Mouse (Mus musculus): Measurements from ENCODE around the gene Top1. TPM values are rescaled to one million over a fixed set of nuclear protein-coding genes. Genes with fewer than 3 reads are reported as not detected.

Gene Top1
- polyA plus RNA-seq, 1 experiment: 174 TPM

- TF ChIP-seq POLR2A (IDR thresholded peaks at IDR 0.05; ENCODE audit: insufficient read depth, low read length) (no peak), CTCF (IDR thresholded peaks at IDR 0.05; ENCODE audit: low read depth, low read length) (no peak), EP300 (IDR thresholded peaks at IDR 0.05; ENCODE audit: insufficient read depth, low read depth, low read length) (no peak)
- no peak overlapping the region for H3K9ac ChIP-seq (ENCODE audit: low read depth, poor library complexity, severe bottlenecking)
- peaks cover 8% of the 10 kb centered on the region for H3K36me3 ChIP-seq (ENCODE audit: control insufficient read depth, insufficient read depth, low read length, poor library complexity, severe bottlenecking)
- no peaks in the 10 kb centered on the region for H3K9me3 ChIP-seq (replicated peaks; ENCODE audit: control insufficient read depth, insufficient read depth, low read length, poor library complexity, severe bottlenecking)
- no peaks in the 10 kb centered on the region for H3K27me3 ChIP-seq (ENCODE audit: control insufficient read depth, insufficient read depth, low read length, poor library complexity, severe bottlenecking)
- H3K27ac ChIP-seq (ENCODE audit: insufficient read depth, low read length): no peak overlapping the region
- H3K4me3 ChIP-seq (ENCODE audit: low read depth, low read length): no peak overlapping the region
- H3K4me1 ChIP-seq (ENCODE audit: control insufficient read depth, insufficient read depth, low read length): no peaks in the 10 kb centered on the region
These were observed 21.6 kb downstream of the Top1 start for GRCm38 (mm10) chr2:160667259-160667658.

- peaks cover 32% of the 10 kb centered on the region for H3K36me3 ChIP-seq (ENCODE audit: control insufficient read depth, insufficient read depth, low read length, poor library complexity, severe bottlenecking)
- no peaks in the 10 kb centered on the region for H3K9me3 ChIP-seq (replicated peaks; ENCODE audit: control insufficient read depth, insufficient read depth, low read length, poor library complexity, severe bottlenecking)
- H3K4me3 ChIP-seq (ENCODE audit: low read depth, low read length): no peak overlapping the region
- H3K9ac ChIP-seq (ENCODE audit: low read depth, poor library complexity, severe bottlenecking): no peak overlapping the region
- TF ChIP-seq CTCF (IDR thresholded peaks at IDR 0.05; ENCODE audit: low read depth, low read length): no peak
- no peak for TF ChIP-seq EP300 (IDR thresholded peaks at IDR 0.05; ENCODE audit: insufficient read depth, low read depth, low read length)
- no peak for TF ChIP-seq POLR2A (IDR thresholded peaks at IDR 0.05; ENCODE audit: insufficient read depth, low read length)
- H3K4me1 ChIP-seq (ENCODE audit: control insufficient read depth, insufficient read depth, low read length): no peaks in the 10 kb centered on the region
- H3K27ac ChIP-seq (ENCODE audit: insufficient read depth, low read length): no peak overlapping the region
- H3K27me3 ChIP-seq (ENCODE audit: control insufficient read depth, insufficient read depth, low read length, poor library complexity, severe bottlenecking): no peaks in the 10 kb centered on the region
These were observed 54.6 kb downstream of the Top1 start for GRCm38 (mm10) chr2:160700271-160700670.

GRCm38 (mm10) chr2:160701603-160702002 is 55.9 kb downstream of the Top1 start:
- no peak overlapping the region for H3K9ac ChIP-seq (ENCODE audit: low read depth, poor library complexity, severe bottlenecking)
- H3K27me3 ChIP-seq (ENCODE audit: control insufficient read depth, insufficient read depth, low read length, poor library complexity, severe bottlenecking): no peaks in the 10 kb centered on the region
- H3K27ac ChIP-seq (ENCODE audit: insufficient read depth, low read length): no peak overlapping the region
- TF ChIP-seq CTCF (IDR thresholded peaks at IDR 0.05; ENCODE audit: low read depth, low read length) (no peak), EP300 (IDR thresholded peaks at IDR 0.05; ENCODE audit: insufficient read depth, low read depth, low read length) (no peak), POLR2A (IDR thresholded peaks at IDR 0.05; ENCODE audit: insufficient read depth, low read length) (no peak)
- no peaks in the 10 kb centered on the region for H3K4me1 ChIP-seq (ENCODE audit: control insufficient read depth, insufficient read depth, low read length)
- no peak overlapping the region for H3K4me3 ChIP-seq (ENCODE audit: low read depth, low read length)
- peaks cover 35% of the 10 kb centered on the region for H3K36me3 ChIP-seq (ENCODE audit: control insufficient read depth, insufficient read depth, low read length, poor library complexity, severe bottlenecking)
- no peaks in the 10 kb centered on the region for H3K9me3 ChIP-seq (replicated peaks; ENCODE audit: control insufficient read depth, insufficient read depth, low read length, poor library complexity, severe bottlenecking)

- Histone ChIP-seq H3K36me3 (ENCODE audit: control insufficient read depth, insufficient read depth, low read length, poor library complexity, severe bottlenecking) (peaks cover 33% of the 10 kb centered on the region), H3K9ac (ENCODE audit: low read depth, poor library complexity, severe bottlenecking) (no peak overlapping the region), H3K27ac (ENCODE audit: insufficient read depth, low read length) (no peak overlapping the region), H3K4me1 (ENCODE audit: control insufficient read depth, insufficient read depth, low read length) (no peaks in the 10 kb centered on the region), H3K4me3 (ENCODE audit: low read depth, low read length) (no peak overlapping the region), H3K27me3 (ENCODE audit: control insufficient read depth, insufficient read depth, low read length, poor library complexity, severe bottlenecking) (no peaks in the 10 kb centered on the region), H3K9me3 (replicated peaks; ENCODE audit: control insufficient read depth, insufficient read depth, low read length, poor library complexity, severe bottlenecking) (no peaks in the 10 kb centered on the region)
- TF ChIP-seq POLR2A (IDR thresholded peaks at IDR 0.05; ENCODE audit: insufficient read depth, low read length) (no peak), EP300 (IDR thresholded peaks at IDR 0.05; ENCODE audit: insufficient read depth, low read depth, low read length) (no peak), CTCF (IDR thresholded peaks at IDR 0.05; ENCODE audit: low read depth, low read length) (no peak)
These were observed 57.1 kb downstream of the Top1 start for GRCm38 (mm10) chr2:160702824-160703223.

GRCm38 (mm10) chr2:160707673-160708072 is 62.0 kb downstream of the Top1 start:
- no peak for TF ChIP-seq POLR2A (IDR thresholded peaks at IDR 0.05; ENCODE audit: insufficient read depth, low read length)
- no peak for TF ChIP-seq CTCF (IDR thresholded peaks at IDR 0.05; ENCODE audit: low read depth, low read length)
- no peak for TF ChIP-seq EP300 (IDR thresholded peaks at IDR 0.05; ENCODE audit: insufficient read depth, low read depth, low read length)
- H3K9me3 ChIP-seq (replicated peaks; ENCODE audit: control insufficient read depth, insufficient read depth, low read length, poor library complexity, severe bottlenecking): no peaks in the 10 kb centered on the region
- no peak overlapping the region for H3K27ac ChIP-seq (ENCODE audit: insufficient read depth, low read length)
- no peaks in the 10 kb centered on the region for H3K4me1 ChIP-seq (ENCODE audit: control insufficient read depth, insufficient read depth, low read length)
- peaks cover 29% of the 10 kb centered on the region for H3K36me3 ChIP-seq (ENCODE audit: control insufficient read depth, insufficient read depth, low read length, poor library complexity, severe bottlenecking)
- H3K4me3 ChIP-seq (ENCODE audit: low read depth, low read length): no peak overlapping the region
- H3K9ac ChIP-seq (ENCODE audit: low read depth, poor library complexity, severe bottlenecking): no peak overlapping the region
- H3K27me3 ChIP-seq (ENCODE audit: control insufficient read depth, insufficient read depth, low read length, poor library complexity, severe bottlenecking): no peaks in the 10 kb centered on the region

- H3K36me3 ChIP-seq (ENCODE audit: control insufficient read depth, insufficient read depth, low read length, poor library complexity, severe bottlenecking): peaks cover 63% of the 10 kb centered on the region
- no peak for TF ChIP-seq CTCF (IDR thresholded peaks at IDR 0.05; ENCODE audit: low read depth, low read length)
- TF ChIP-seq POLR2A (IDR thresholded peaks at IDR 0.05; ENCODE audit: insufficient read depth, low read length): no peak
- H3K4me1 ChIP-seq (ENCODE audit: control insufficient read depth, insufficient read depth, low read length): no peaks in the 10 kb centered on the region
- no peaks in the 10 kb centered on the region for H3K9me3 ChIP-seq (replicated peaks; ENCODE audit: control insufficient read depth, insufficient read depth, low read length, poor library complexity, severe bottlenecking)
- no peak overlapping the region for H3K9ac ChIP-seq (ENCODE audit: low read depth, poor library complexity, severe bottlenecking)
- no peak overlapping the region for H3K27ac ChIP-seq (ENCODE audit: insufficient read depth, low read length)
- no peak overlapping the region for H3K4me3 ChIP-seq (ENCODE audit: low read depth, low read length)
- H3K27me3 ChIP-seq (ENCODE audit: control insufficient read depth, insufficient read depth, low read length, poor library complexity, severe bottlenecking): no peaks in the 10 kb centered on the region
These were observed 69.9 kb downstream of the Top1 start for GRCm38 (mm10) chr2:160715463-160716030.

Measured in ES-Bruce4 (cell line).